Mouse (Mus musculus): Measurements from ENCODE around the gene Mpl.
A peak's percentile ranks its signal among the peaks of the same experiment; 100 is the strongest.

Gene Mpl

GRCm38 (mm10) chr4:118427768-118428451 lies 29.4 kb downstream of the Mpl start, which contains the start of gene Elovl1:
Gene Elovl1 (plus strand): TSS chr4:118428093.
- DNase-seq (ENCODE audit: low read depth, low spot score), result peak; percentile 69

GRCm38 (mm10) chr4:118427415-118427767 lies 29.9 kb downstream of the Mpl start:
- no peak for DNase-seq (ENCODE audit: low read depth, low spot score)

GRCm38 (mm10) chr4:118425374-118425773 lies 31.9 kb downstream of the Mpl start:
- DNase-seq (ENCODE audit: low read depth, low spot score), result no peak

GRCm38 (mm10) chr4:118424541-118425160 lies 32.7 kb downstream of the Mpl start:
- DNase-seq (ENCODE audit: low read depth, low spot score), result no peak

- no peak for DNase-seq (ENCODE audit: low read depth, low spot score)
Observed at GRCm38 (mm10) chr4:118421384-118421783, 35.9 kb downstream of the Mpl start.

GRCm38 (mm10) chr4:118417112-118417797 lies 40.1 kb downstream of the Mpl start:
- no peak for DNase-seq (ENCODE audit: low read depth, low spot score)

GRCm38 (mm10) chr4:118416329-118416728 lies 41.0 kb downstream of the Mpl start:
- DNase-seq (ENCODE audit: low read depth, low spot score), result no peak

GRCm38 (mm10) chr4:118415779-118416178 lies 41.5 kb downstream of the Mpl start:
- DNase-seq (ENCODE audit: low read depth, low spot score), result no peak

- no peak for DNase-seq (ENCODE audit: low read depth, low spot score)
Observed at GRCm38 (mm10) chr4:118413553-118413952, 43.8 kb downstream of the Mpl start.

- DNase-seq (ENCODE audit: low read depth, low spot score), result no peak
Observed at GRCm38 (mm10) chr4:118410871-118411270, 46.4 kb downstream of the Mpl start.

- peak; percentile 91 for DNase-seq (ENCODE audit: low read depth, low spot score)
Observed at GRCm38 (mm10) chr4:118409142-118409900, 48.0 kb downstream of the Mpl start, which contains the start of the genes Szt2 and Med8. Gene Szt2 (minus strand): TSS chr4:118409273. Gene Med8 (plus strand): TSS chr4:118409337.

- DNase-seq (ENCODE audit: low read depth, low spot score), result no peak
Observed at GRCm38 (mm10) chr4:118402701-118403100, 54.6 kb downstream of the Mpl start.

- DNase-seq (ENCODE audit: low read depth, low spot score), result no peak
Observed at GRCm38 (mm10) chr4:118401918-118402317, 55.4 kb downstream of the Mpl start.

GRCm38 (mm10) chr4:118401421-118401820 lies 55.9 kb downstream of the Mpl start:
- no peak for DNase-seq (ENCODE audit: low read depth, low spot score)

- DNase-seq (ENCODE audit: low read depth, low spot score), result no peak
Observed at GRCm38 (mm10) chr4:118398400-118398799, 58.9 kb downstream of the Mpl start.

GRCm38 (mm10) chr4:118396433-118396832 lies 60.9 kb downstream of the Mpl start:
- DNase-seq (ENCODE audit: low read depth, low spot score), result no peak

GRCm38 (mm10) chr4:118395289-118395688 lies 62.0 kb downstream of the Mpl start:
- DNase-seq (ENCODE audit: low read depth, low spot score), result no peak

GRCm38 (mm10) chr4:118394505-118394904 lies 62.8 kb downstream of the Mpl start:
- no peak for DNase-seq (ENCODE audit: low read depth, low spot score)
